Comparison of ENCODE assay signal across 8 mouse cellular contexts in the genomic region with DNA sequence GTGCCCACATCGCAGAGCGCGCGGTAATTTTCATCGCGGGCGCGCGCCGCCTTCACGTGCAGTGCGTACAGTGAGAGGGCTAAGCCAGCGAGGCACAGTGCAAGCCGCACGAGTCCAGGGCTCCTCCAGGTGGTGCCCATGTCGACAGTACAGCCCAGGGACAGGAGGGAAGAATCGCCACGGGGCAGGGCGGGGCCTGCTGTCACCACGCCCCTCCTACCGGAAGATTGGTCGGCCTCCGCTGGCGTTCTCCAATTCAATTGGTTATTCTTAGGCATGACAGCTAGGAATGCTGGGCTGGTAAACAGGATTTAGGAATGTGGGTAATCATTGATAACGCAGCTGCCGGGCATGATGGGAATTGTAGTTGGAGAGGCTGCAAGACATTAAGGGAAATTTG. TPM values are rescaled to one million over a fixed set of nuclear protein-coding genes. Genes with fewer than 3 reads are reported as not detected.
DNase-seq lines count a peak whose midpoint lies in the region; ATAC-seq and TF ChIP-seq lines count a peak whose summit lies in the region.

Gene Gm21974, minus strand, starts transcription at position 13 of the 400 bp plus-strand sequence.
Gene Vkorc1, minus strand, starts transcription at position 176 of the 400 bp plus-strand sequence.

- WGBS in embryonic facial prominence, embryonic 15.5 days = under 1% methylated on average over 26 of the region's 26 CpGs
- 0% methylated on average over 26 of the region's 26 CpGs for WGBS in limb, embryonic 13.5 days
- 0% methylated on average over 26 of the region's 26 CpGs for WGBS in midbrain, embryonic 15.5 days

- no peak for TF ChIP-seq CTCF in bone marrow macrophage, adult 2 months (IDR thresholded peaks at IDR 0.05; ENCODE audit: low read depth, low read length)

- peak; percentile 93 for DNase-seq in A20 (ENCODE audit: low read depth, low spot score)
- DNase-seq in heart, adult 9 months (ENCODE audit: low spot score in 2 of 2) = peak; percentile 97
- peak; percentile 99 for DNase-seq in kidney, adult 9 months
- peak; percentile 85 to 93 for DNase-seq in spleen, adult 18-20 months

- peaks cover 8% of the 10 kb centered on the region; the same call in 1 of the 2 replicates for H3K36me3 ChIP-seq in embryonic facial prominence, embryonic 15.5 days
- H3K36me3 ChIP-seq in limb, embryonic 13.5 days = peaks cover 28% of the 10 kb centered on the region
- H3K36me3 ChIP-seq in midbrain, embryonic 15.5 days (replicated peaks) = no peaks in the 10 kb centered on the region; the same call in 1 of the 2 replicates

- peak within 1 kb of the TSS; percentile 77 for H3K4me2 ChIP-seq in embryonic facial prominence, embryonic 15.5 days (replicated peaks)
- peak within 1 kb of the TSS; percentile 83 for H3K4me2 ChIP-seq in limb, embryonic 13.5 days (replicated peaks)
- peak within 1 kb of the TSS; percentile 58 for H3K4me2 ChIP-seq in midbrain, embryonic 15.5 days

- H3K27ac ChIP-seq in bone marrow macrophage, adult 2 months (ENCODE audit: insufficient read depth, low read depth, low read length) = peak within 1 kb of the TSS; percentile 13; the same call in 1 of the 2 replicates
- H3K27ac ChIP-seq in embryonic facial prominence, embryonic 15.5 days (replicated peaks) = peak within 1 kb of the TSS; percentile 85
- H3K27ac ChIP-seq in limb, embryonic 13.5 days = peak within 1 kb of the TSS; percentile 69
- H3K27ac ChIP-seq in midbrain, embryonic 15.5 days = peak within 1 kb of the TSS; percentile 70

- H3K4me3 ChIP-seq in bone marrow macrophage, adult 2 months (ENCODE audit: insufficient read depth, low read length) = peak within 1 kb of the TSS; percentile 96
- peak within 1 kb of the TSS; percentile 69 for H3K4me3 ChIP-seq in embryonic facial prominence, embryonic 15.5 days (replicated peaks)
- H3K4me3 ChIP-seq in limb, embryonic 13.5 days = peak within 1 kb of the TSS; percentile 64
- H3K4me3 ChIP-seq in midbrain, embryonic 15.5 days = peak within 1 kb of the TSS; percentile 52

- peak within 1 kb of the TSS; percentile 63 for H3K9ac ChIP-seq in embryonic facial prominence, embryonic 15.5 days
- H3K9ac ChIP-seq in limb, embryonic 13.5 days = peak within 1 kb of the TSS; percentile 81
- H3K9ac ChIP-seq in midbrain, embryonic 15.5 days = peak within 1 kb of the TSS; percentile 51

- peaks cover 15% of the 10 kb centered on the region for H3K4me1 ChIP-seq in bone marrow macrophage, adult 2 months (ENCODE audit: control insufficient read depth, insufficient read depth, low read length)
- peaks cover 14% of the 10 kb centered on the region for H3K4me1 ChIP-seq in embryonic facial prominence, embryonic 15.5 days
- H3K4me1 ChIP-seq in limb, embryonic 13.5 days = peaks cover 15% of the 10 kb centered on the region
- H3K4me1 ChIP-seq in midbrain, embryonic 15.5 days = peaks cover 11% of the 10 kb centered on the region

- peak; percentile 94 for ATAC-seq in embryonic facial prominence, embryonic 15.5 days (ENCODE audit: insufficient number of reproducible peaks, low FRiP score, low TSS enrichment, low read depth)
- peak; percentile 96 for ATAC-seq in limb, embryonic 13.5 days (ENCODE audit: low FRiP score, low read depth)
- ATAC-seq in midbrain, embryonic 15.5 days (replicated peaks) = peak; percentile 96

- no peaks in the 10 kb centered on the region for H3K27me3 ChIP-seq in embryonic facial prominence, embryonic 15.5 days
- peaks cover 6% of the 10 kb centered on the region; the same call in 1 of the 2 replicates for H3K27me3 ChIP-seq in limb, embryonic 13.5 days
- 0 out of 2 replicates have a peak, but pooled peaks cover 2% of the 10 kb centered on the region for H3K27me3 ChIP-seq in midbrain, embryonic 15.5 days (replicated peaks)

- no peaks in the 10 kb centered on the region for H3K9me3 ChIP-seq in embryonic facial prominence, embryonic 15.5 days (replicated peaks)
- H3K9me3 ChIP-seq in limb, embryonic 13.5 days = no peaks in the 10 kb centered on the region
- no peaks in the 10 kb centered on the region for H3K9me3 ChIP-seq in midbrain, embryonic 15.5 days

- TF ChIP-seq POLR2A in bone marrow macrophage, adult 2 months (IDR thresholded peaks at IDR 0.05; ENCODE audit: borderline replicate concordance, low read depth, low read length) = no peak

RNA-seq across cellular contexts. Expression of gene Gm21974, which starts in this region (rescaled TPM):
- polyA plus RNA-seq in bone marrow macrophage, adult 2 months (2012; ENCODE audit: insufficient read depth, insufficient read length, missing spikeins) = not detected in 2 replicates
- polyA plus RNA-seq in embryonic facial prominence, embryonic 15.5 days (2015; fragmentation: Nextera tagmentation; extraction: Ambion mirVana) = not detected in 2 replicates
- not detected in 2 replicates for polyA plus RNA-seq in limb, embryonic 13.5 days (2015; fragmentation: Nextera tagmentation; extraction: Ambion mirVana)
- not detected in 2 replicates for polyA plus RNA-seq in midbrain, embryonic 15.5 days (2015; fragmentation: Nextera tagmentation; extraction: Ambion mirVana)

RNA-seq across cellular contexts. Expression of gene Vkorc1, which starts in this region (rescaled TPM):
- 93.3 and 116 TPM in 2 replicates for polyA plus RNA-seq in bone marrow macrophage, adult 2 months (2012; ENCODE audit: insufficient read depth, insufficient read length, missing spikeins)
- 234 and 262 TPM in 2 replicates for polyA plus RNA-seq in embryonic facial prominence, embryonic 15.5 days (2015; fragmentation: Nextera tagmentation; extraction: Ambion mirVana)
- 159 and 174 TPM in 2 replicates for polyA plus RNA-seq in limb, embryonic 13.5 days (2015; fragmentation: Nextera tagmentation; extraction: Ambion mirVana)
- 52.9 and 58.8 TPM in 2 replicates for polyA plus RNA-seq in midbrain, embryonic 15.5 days (2015; fragmentation: Nextera tagmentation; extraction: Ambion mirVana)

Comparison
In these comparisons a context has a peak if more than half of its experiments do, and no peak if none do; other contexts are left out.
1. Peak in every context shown above with its lines: DNase-seq, ATAC-seq, H3K4me3 ChIP-seq and H3K27ac ChIP-seq.
2. H3K27ac ChIP-seq: peak in every context shown above with its lines; median percentile 85 in embryonic facial prominence, embryonic 15.5 days; 70 in midbrain, embryonic 15.5 days; 69 in limb, embryonic 13.5 days; 13 in bone marrow macrophage, adult 2 months.